Mouse (Mus musculus): ENCODE data around the gene Wwc2.

The Wwc2 gene

GRCm38 (mm10) chr8:47905256-47905655 is 85.5 kb downstream of the Wwc2 start:
- no peak for DNase-seq (ENCODE audit: low spot score in 2 of 2)

DNA sequence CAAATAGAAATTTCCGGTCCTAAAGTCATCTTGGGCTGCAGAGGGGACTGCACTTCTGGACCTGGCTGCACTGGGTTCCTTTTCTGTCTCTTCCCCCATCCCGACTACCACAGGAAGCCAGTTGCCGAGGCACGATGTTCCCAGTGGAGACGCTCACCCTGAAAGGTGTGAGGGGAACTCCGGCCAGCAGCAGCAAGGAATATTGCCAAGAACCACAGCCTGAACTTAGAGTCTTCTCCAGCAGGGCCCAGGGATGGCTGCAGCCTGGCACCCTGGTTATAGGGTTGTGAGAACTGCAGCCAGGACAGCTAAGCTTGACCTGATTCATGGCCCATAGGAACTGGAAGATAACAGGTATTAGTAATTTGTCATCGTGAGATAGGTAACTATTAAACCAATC is 86.7 kb downstream of the Wwc2 start:
- DNase-seq (ENCODE audit: low spot score in 2 of 2): no peak

- no peak for DNase-seq (ENCODE audit: low spot score in 2 of 2)
These were observed 88.0 kb downstream of the Wwc2 start for GRCm38 (mm10) chr8:47902704-47903103.

- DNase-seq (ENCODE audit: low spot score in 2 of 2): no peak
These were observed 90.4 kb downstream of the Wwc2 start for GRCm38 (mm10) chr8:47900361-47900760.

DNA sequence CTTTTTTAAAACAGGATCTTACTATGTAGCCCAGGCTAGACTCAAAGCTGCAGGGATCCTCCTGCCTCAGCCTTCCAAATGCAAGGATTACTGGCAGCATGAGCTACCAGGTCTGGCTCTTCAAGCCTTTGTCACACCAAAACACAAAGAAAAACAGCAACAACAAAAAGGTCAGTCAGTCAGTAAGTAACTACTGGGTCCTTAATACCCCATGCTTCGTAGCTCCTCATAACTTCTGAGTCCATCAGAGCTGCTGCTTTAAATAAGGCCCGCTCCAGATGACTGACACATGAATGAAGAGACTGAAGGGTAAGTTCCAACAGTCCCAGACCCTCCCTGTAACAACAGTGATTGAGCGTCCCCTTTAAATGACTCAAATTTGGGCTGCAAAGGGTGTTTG is 90.8 kb downstream of the Wwc2 start:
- no peak for DNase-seq (ENCODE audit: low spot score in 2 of 2)

GRCm38 (mm10) chr8:47892419-47892818 is 98.3 kb downstream of the Wwc2 start:
- DNase-seq (ENCODE audit: low spot score in 2 of 2): no peak

DNA sequence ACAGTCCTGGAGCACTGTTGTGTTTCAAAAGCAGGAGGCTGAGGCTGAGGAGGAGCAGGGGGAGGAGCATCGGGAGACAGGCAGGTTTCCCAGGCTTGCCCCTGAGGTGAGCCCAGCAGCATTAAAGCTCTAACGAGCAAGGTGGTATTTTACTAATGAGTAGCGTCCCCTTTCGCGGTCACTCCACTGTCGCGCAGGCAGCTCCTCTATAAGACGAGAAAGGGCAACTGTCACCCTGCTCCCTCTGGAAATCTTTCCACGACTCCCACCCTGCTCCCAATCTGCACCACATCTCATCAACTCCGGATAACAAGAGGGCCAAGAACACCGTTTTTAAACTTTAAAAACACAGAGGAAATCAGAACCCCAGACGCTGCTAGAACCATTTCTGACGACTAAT is 99.1 kb downstream of the Wwc2 start:
- DNase-seq (ENCODE audit: low spot score in 2 of 2): no peak

DNA sequence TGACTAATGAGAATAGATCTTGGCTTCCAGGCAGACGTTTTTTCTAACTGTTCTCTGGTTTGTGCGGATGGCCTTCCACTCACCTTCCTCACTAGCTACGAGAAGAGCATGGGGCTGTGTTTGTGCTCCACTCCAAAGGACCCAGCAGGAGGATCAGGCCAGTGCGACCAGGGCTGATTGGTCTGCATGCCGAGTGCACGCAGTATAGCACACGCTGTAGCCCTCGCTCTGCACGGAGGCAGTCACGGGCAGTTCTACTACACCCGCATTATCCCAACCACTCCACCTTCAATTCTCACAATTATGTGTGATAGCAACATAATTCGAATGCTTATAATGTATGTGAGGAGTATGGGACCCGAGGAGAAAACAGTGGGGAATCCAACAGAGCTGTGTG is 99.9 kb downstream of the Wwc2 start:
- no peak for DNase-seq (ENCODE audit: low spot score in 2 of 2)

GRCm38 (mm10) chr8:47889936-47890813 is 100.5 kb downstream of the Wwc2 start:
- DNase-seq (ENCODE audit: low spot score in 2 of 2): no peak

GRCm38 (mm10) chr8:47888841-47889570 is 101.7 kb downstream of the Wwc2 start:
- DNase-seq (ENCODE audit: low spot score in 2 of 2): no peak

DNA sequence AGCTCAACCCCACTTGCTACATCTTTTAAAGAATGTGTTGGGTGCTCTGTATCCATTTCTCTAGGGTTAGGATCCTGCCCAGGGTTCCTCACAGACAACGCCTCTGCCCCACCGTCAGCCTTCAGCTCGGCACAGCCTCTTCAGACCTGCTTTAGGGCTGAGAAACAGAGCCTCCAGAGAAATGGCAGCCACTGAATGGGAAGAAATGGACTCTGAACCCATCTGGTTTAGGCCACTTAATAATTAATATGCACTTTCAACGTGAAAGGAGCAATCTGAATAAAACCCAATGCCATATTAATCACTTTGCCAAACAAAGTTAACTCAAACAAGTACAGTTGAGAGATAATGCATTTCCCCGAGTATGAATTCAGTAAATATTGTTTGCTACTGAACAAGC is 106.4 kb downstream of the Wwc2 start:
- DNase-seq (ENCODE audit: low spot score in 2 of 2): no peak

GRCm38 (mm10) chr8:47883739-47884138 is 107.0 kb downstream of the Wwc2 start:
- no peak for DNase-seq (ENCODE audit: low spot score in 2 of 2)

- DNase-seq (ENCODE audit: low spot score in 2 of 2): no peak
These were observed 112.2 kb downstream of the Wwc2 start for GRCm38 (mm10) chr8:47878516-47878915.

DNA sequence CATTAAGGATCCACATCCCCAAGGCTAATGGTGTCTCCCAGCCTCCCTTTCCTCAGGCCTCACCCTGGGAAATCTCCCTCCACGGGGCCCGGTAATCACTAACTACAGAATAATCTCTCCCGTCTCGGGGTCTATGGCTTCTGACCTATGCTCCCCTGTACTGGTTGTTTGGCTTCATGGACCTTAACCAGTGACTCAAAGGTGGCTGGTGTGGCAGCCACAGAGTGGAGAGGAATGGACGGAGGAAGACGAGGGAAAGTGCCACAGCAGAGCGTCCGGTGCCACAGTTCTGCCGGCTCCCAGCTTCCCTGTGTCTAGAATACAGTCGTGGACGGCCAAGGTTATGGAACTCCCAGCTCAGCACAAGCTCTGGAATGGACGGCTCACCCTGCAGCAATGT is 114.9 kb downstream of the Wwc2 start:
- DNase-seq (ENCODE audit: low spot score in 2 of 2): no peak

DNA sequence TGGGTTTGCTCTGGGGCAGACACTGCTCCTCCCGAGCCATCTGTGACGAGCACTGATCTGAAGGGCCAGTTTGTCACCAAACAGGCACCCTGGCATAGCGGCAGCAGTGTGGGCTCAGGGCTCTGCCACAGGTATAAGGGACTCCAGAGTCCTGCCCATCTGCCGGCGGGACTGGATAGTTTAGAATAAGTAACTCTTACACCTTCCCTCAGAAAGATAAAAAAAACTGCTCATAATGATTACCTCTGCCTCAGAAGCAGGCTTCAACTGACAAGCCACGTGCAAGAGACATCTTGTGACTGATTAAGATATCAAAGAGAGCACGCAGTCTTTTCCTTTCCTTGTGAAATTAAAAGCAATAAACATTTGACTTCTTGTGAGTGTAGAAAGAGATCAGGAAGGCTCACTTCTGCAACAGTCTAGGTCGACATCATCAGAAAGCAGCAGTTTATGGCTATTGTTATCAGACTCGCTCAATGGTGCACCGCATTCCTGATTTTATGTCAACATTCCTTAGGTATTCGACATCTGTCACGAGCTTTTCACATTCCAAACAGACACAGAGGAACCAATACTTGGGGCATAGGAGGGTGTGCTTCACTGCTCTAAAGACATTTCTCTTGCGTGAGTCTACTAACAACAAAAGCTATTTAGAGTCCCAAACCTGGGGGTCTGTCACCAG is 116.1 kb downstream of the Wwc2 start:
- no peak for DNase-seq (ENCODE audit: low spot score in 2 of 2)

- no peak for DNase-seq (ENCODE audit: low spot score in 2 of 2)
These were observed 118.2 kb downstream of the Wwc2 start for GRCm38 (mm10) chr8:47872361-47873107.

- peak; percentile 67 to 90 for DNase-seq (ENCODE audit: low spot score in 2 of 2)
These were observed 123.7 kb downstream of the Wwc2 start for GRCm38 (mm10) chr8:47867067-47867466.

- DNase-seq (ENCODE audit: low spot score in 2 of 2): no peak
These were observed 124.2 kb downstream of the Wwc2 start for GRCm38 (mm10) chr8:47866568-47866967.

DNA sequence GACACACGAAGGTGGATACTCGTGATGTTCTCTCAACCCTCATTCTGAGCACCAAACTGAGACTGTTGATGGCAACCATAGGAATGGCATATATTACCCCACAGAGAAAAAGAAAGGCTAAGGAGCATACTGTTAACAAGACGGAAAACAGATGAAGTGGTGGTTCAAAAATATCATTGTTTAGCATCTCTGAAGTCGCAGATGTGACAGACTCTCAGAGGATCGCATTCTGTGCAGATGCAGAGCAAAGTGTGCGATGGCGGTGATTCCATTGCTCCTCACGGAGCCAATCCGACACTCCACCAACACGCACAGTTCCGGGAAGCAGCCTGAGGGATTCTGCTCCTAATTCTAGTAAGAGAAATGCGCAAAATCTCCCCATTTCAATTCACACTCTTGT is 131.5 kb downstream of the Wwc2 start:
- DNase-seq (ENCODE audit: low spot score in 2 of 2): no peak

DNA sequence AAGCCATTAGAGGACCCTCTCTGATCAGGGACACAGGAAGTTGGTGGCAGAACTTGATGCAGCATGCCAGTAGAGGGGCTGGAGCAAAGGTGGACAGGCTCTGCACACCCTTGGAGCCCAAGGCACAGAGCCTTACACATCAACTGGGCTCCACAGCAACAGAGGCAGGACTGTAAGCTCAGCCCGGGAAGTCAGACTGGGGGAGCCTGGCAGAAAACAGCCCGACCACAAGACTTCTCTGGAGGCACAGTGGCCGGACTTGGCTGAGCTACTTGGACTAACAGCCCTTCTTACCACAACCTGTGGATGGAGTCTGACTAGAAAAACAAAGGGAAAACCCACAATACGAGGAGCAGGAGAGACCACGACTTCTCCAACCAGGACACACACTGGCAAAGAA is 137.4 kb downstream of the Wwc2 start:
- DNase-seq (ENCODE audit: low spot score in 2 of 2): no peak

- no peak for DNase-seq (ENCODE audit: low spot score in 2 of 2)
These were observed 138.0 kb downstream of the Wwc2 start for GRCm38 (mm10) chr8:47852737-47853136.

All from spleen, postnatal 4 days (tissue).